In the genomic region with DNA sequence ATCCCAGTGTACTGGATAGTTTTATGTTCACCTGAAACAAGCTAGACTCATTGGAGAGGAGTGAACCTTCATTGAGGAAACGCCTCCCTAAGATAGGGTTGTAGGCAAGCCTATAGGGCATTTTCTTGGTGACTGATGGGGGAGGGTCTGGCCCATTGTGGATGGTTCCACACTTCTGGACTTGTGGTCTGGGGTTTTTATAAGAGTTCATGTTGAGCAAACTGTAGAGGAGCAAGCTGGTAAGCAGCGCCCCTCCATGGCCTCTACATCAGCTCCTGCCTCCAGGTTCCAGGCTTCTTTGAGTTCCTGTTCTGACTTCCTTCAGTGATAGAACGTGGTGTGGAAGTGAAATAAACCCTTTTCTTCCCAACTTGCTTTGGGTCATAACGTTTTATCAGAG, we compare ENCODE assay signal across 26 mouse cellular contexts. TPM values are rescaled to one million over a fixed set of nuclear protein-coding genes. Genes with fewer than 3 reads are reported as not detected.
DNase-seq lines count a peak whose midpoint lies in the region; ATAC-seq and TF ChIP-seq lines count a peak whose summit lies in the region.
"Had no signal": no experiment of that assay in that cellular context is flagged by ENCODE, and none has a peak within 500 bp of the region (broad histone marks: within the 10 kb centered on the region; RNA-seq: fewer than 3 reads in every experiment).

No protein-coding gene starts in this region.

- H3K27ac ChIP-seq in heart, embryonic 11.5 days (ENCODE audit: low read depth, low read length) = no peak overlapping the region
- H3K27ac ChIP-seq in layer of hippocampus, adult 2 months = no peak overlapping the region
- 0 out of 2 replicates have a peak overlapping the region, but pooled peaks have one; percentile 89 for H3K27ac ChIP-seq in macrophage
- H3K27ac ChIP-seq: embryonic facial prominence, embryonic 12.5 days; embryonic facial prominence, embryonic 15.5 days; gastrocnemius, adult 2 months; heart, embryonic 15.5 days; hindbrain, embryonic 10.5 days; hindbrain, embryonic 13.5 days had no signal

- no peak for ATAC-seq in heart, embryonic 11.5 days (replicated peaks; ENCODE audit: insufficient number of reproducible peaks, low FRiP score, low TSS enrichment)
- ATAC-seq: forebrain, embryonic 14.5 days; forebrain, postnatal 0 days; hindbrain, embryonic 16.5 days; intestine, embryonic 16.5 days; Patski had no signal

- H3K9me3 ChIP-seq in heart, embryonic 11.5 days (replicated peaks; ENCODE audit: control insufficient read depth, low read length) = no peaks in the 10 kb centered on the region
- H3K9me3 ChIP-seq: embryonic facial prominence, embryonic 15.5 days; G1E; heart, embryonic 12.5 days; heart, embryonic 15.5 days; hindbrain, embryonic 13.5 days had no signal

- DNase-seq in heart, adult 11 months = peak; percentile 91
- no peak for DNase-seq in layer of hippocampus, adult 2 months (ENCODE audit: low spot score in 2 of 2)
- DNase-seq in layer of hippocampus, postnatal 10 days (ENCODE audit: low spot score in 2 of 2) = no peak
- no peak for DNase-seq in adrenal gland, postnatal 25 days
- DNase-seq: adrenal gland, postnatal 10 days; cerebellum, adult 11 months; cerebellum, adult 2 months; cerebellum, postnatal 25 days; forebrain, postnatal 0 days; gastrocnemius, adult 2 months; gastrocnemius, postnatal 14 days; heart, postnatal 10 days; heart, postnatal 36 days had no signal

- no peaks in the 10 kb centered on the region for H3K4me1 ChIP-seq in heart, embryonic 11.5 days (ENCODE audit: control insufficient read depth, insufficient read depth, low read length)

- 0 out of 2 replicates have a peak, but pooled peaks have one; percentile 12 for TF ChIP-seq CTCF in layer of hippocampus, adult 2 months (conservative IDR thresholded peaks at IDR 0.05)

- H3K27me3 ChIP-seq in heart, embryonic 11.5 days (ENCODE audit: control insufficient read depth, insufficient read depth, low read length) = no peaks in the 10 kb centered on the region
- H3K27me3 ChIP-seq: embryonic facial prominence, embryonic 15.5 days; heart, embryonic 12.5 days; heart, embryonic 15.5 days; Patski had no signal

- no peak overlapping the region for H3K9ac ChIP-seq in heart, embryonic 11.5 days (ENCODE audit: low read depth, low read length)
- H3K9ac ChIP-seq: embryonic facial prominence, embryonic 12.5 days; embryonic facial prominence, embryonic 15.5 days; forebrain, postnatal 0 days; heart, embryonic 12.5 days; heart, embryonic 15.5 days; hindbrain, embryonic 13.5 days had no signal

- H3K4me2 ChIP-seq in heart, embryonic 11.5 days = no peak overlapping the region
- H3K4me2 ChIP-seq: embryonic facial prominence, embryonic 12.5 days; embryonic facial prominence, embryonic 15.5 days; heart, embryonic 12.5 days; heart, embryonic 15.5 days; hindbrain, embryonic 13.5 days had no signal

- H3K4me3 ChIP-seq in heart, embryonic 11.5 days (ENCODE audit: low read depth, low read length) = no peak overlapping the region
- H3K4me3 ChIP-seq in layer of hippocampus, adult 2 months = no peak overlapping the region
- no peak overlapping the region for H3K4me3 ChIP-seq in macrophage (ENCODE audit: inconsistent target)
- H3K4me3 ChIP-seq: embryonic facial prominence, embryonic 12.5 days; embryonic facial prominence, embryonic 15.5 days; gastrocnemius, adult 2 months; heart, embryonic 12.5 days; heart, embryonic 15.5 days; hindbrain, embryonic 10.5 days; hindbrain, embryonic 13.5 days had no signal

- H3K79me2 ChIP-seq in macrophage (ENCODE audit: inconsistent target) = no peaks in the 10 kb centered on the region

- WGBS in heart, embryonic 11.5 days (ENCODE audit: insufficient replicate concordance) = 72% methylated on average over 4 of the region's 4 CpGs
- WGBS in macrophage (ENCODE audit: missing documents) = 49% methylated on average over 4 of the region's 4 CpGs

- no peaks in the 10 kb centered on the region for H3K36me3 ChIP-seq in heart, embryonic 11.5 days (ENCODE audit: control insufficient read depth, insufficient read depth, low read length)
- no peaks in the 10 kb centered on the region for H3K36me3 ChIP-seq in macrophage (ENCODE audit: inconsistent target)
- H3K36me3 ChIP-seq: embryonic facial prominence, embryonic 12.5 days; embryonic facial prominence, embryonic 15.5 days; G1E; heart, embryonic 12.5 days; heart, embryonic 15.5 days; hindbrain, embryonic 10.5 days; hindbrain, embryonic 13.5 days had no signal

RNA-seq across cellular contexts. Expression of a gene that starts 0.9 kb away (rescaled TPM):
- polyA plus RNA-seq in heart, embryonic 11.5 days (2014; fragmentation: Nextera tagmentation; extraction: Ambion mirVana) = 15.2 and 15.7 TPM in 2 replicates
- 10 to 100 TPM; 26.7 to 27.0 TPM for total RNA-seq in layer of hippocampus, adult 2 months (2021)
- 10 to 100 TPM; 30.7 to 32.6 TPM for total RNA-seq in layer of hippocampus, postnatal 10 days (2021)
- 10 to 100 TPM; 11.3 to 61.6 (median 22.4) TPM for total RNA-seq in macrophage (2018; cell fraction: chromatin; rRNA removed)
- 10 to 100 TPM; 10.5 to 20.6 (median 14.8) TPM for total RNA-seq in macrophage (2018; cell fraction: cytosol; rRNA removed)
- 10 to 100 TPM; 11.8 to 66.8 (median 19.8) TPM for total RNA-seq in macrophage (2018; cell fraction: nucleus; rRNA removed)
- 7.7 to 26.7 TPM (median 10.3 TPM) in 3 replicates for polyA plus RNA-seq in macrophage (2018)
- total RNA-seq in adrenal gland, postnatal 25 days (2021) = 1.2 and 2.1 TPM in 2 replicates
